Mouse (Mus musculus): ENCODE data around the gene Clasp1. TPM values are rescaled to one million over a fixed set of nuclear protein-coding genes. Genes with fewer than 3 reads are reported as not detected.

Gene Clasp1
- polyA plus RNA-seq, 1 experiment from 2014 or later, result 115 TPM

DNA sequence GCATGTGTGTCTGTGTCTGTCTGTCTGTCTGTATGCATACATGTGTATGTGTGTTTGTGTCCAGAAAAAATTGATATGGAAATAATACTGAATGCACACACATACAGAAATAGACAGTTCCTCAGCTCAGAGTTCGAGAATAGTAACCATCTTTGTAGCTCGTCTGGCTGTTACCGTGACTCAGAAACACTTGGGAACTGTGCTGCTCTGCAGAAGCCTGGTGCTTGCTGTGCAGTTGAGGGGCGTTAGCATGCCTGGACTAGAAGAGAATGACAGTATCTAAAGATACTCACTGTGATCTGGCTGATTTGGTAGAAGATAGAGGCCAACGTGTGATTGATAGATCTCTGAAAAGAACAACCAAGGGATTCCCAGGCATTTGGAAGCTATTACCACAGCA, 159.9 kb downstream of the Clasp1 start:
- no peaks in the 10 kb centered on the region for H3K9me3 ChIP-seq (replicated peaks)
- H3K4me2 ChIP-seq, result no peak overlapping the region
- no peak for ATAC-seq (ENCODE audit: insufficient number of reproducible peaks, low FRiP score)
- H3K4me1 ChIP-seq (replicated peaks), result no peaks in the 10 kb centered on the region
- no peaks in the 10 kb centered on the region for H3K27me3 ChIP-seq (replicated peaks)
- no peak overlapping the region for H3K9ac ChIP-seq
- H3K4me3 ChIP-seq, result no peak overlapping the region
- peaks cover 88% of the 10 kb centered on the region for H3K36me3 ChIP-seq
- 78% methylated on average over 5 of the region's 5 CpGs for WGBS
- H3K27ac ChIP-seq (ENCODE audit: poor library complexity, severe bottlenecking), result no peak overlapping the region

DNA sequence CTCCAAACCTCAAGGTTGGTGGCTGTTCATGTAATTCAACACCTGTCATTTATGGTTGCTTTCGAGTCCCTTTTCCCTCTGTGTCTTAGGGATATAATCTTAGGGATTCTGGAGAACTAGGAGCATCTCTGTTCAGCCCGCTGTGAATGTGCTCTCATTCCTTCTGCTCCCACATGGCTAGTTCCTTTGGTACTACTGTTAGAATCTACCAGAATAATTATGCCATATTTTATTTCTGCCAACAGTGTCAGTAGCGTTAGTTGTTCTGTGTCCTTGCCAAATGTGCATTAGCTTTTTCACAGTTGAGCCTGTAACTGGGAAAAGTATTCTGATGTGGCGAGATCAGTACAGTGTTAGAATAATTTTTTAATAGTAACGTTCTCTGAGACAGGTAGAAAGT, 162.3 kb downstream of the Clasp1 start:
- H3K9me3 ChIP-seq (replicated peaks), result no peaks in the 10 kb centered on the region
- no peaks in the 10 kb centered on the region for H3K4me1 ChIP-seq (replicated peaks)
- no peak overlapping the region for H3K9ac ChIP-seq
- H3K27me3 ChIP-seq (replicated peaks), result no peaks in the 10 kb centered on the region
- H3K27ac ChIP-seq (ENCODE audit: poor library complexity, severe bottlenecking), result no peak overlapping the region
- 92% methylated on average over 5 of the region's 5 CpGs for WGBS
- no peak overlapping the region for H3K4me2 ChIP-seq
- no peak for ATAC-seq (ENCODE audit: insufficient number of reproducible peaks, low FRiP score)
- H3K4me3 ChIP-seq, result no peak overlapping the region
- H3K36me3 ChIP-seq, result peaks cover 91% of the 10 kb centered on the region

DNA sequence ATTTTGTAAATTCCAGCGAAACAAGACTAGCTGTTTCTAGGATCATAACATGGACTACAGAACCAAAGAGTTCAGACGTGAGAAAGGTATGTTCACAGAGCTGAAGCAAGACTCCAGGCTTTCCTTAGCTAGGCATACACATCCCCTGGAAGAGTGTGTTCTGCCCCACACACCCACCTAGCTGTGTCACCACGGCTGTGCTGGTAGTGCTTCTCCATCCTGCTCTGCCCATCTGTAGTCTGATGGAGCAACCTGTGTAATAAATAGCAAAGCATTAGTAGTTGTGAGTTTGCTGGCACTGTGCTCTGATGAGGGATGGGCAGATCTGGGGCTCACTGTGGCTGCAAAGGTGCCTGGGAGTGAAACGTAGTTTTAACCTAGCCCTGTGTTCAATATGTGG, 163.2 kb downstream of the Clasp1 start:
- H3K9ac ChIP-seq, result no peak overlapping the region
- WGBS, result 91% methylated on average over 4 of the region's 4 CpGs
- no peaks in the 10 kb centered on the region for H3K9me3 ChIP-seq (replicated peaks)
- no peaks in the 10 kb centered on the region for H3K27me3 ChIP-seq (replicated peaks)
- no peaks in the 10 kb centered on the region for H3K4me1 ChIP-seq (replicated peaks)
- ATAC-seq (ENCODE audit: insufficient number of reproducible peaks, low FRiP score), result no peak
- H3K27ac ChIP-seq (ENCODE audit: poor library complexity, severe bottlenecking), result no peak overlapping the region
- H3K4me3 ChIP-seq, result no peak overlapping the region
- peaks cover 91% of the 10 kb centered on the region for H3K36me3 ChIP-seq
- no peak overlapping the region for H3K4me2 ChIP-seq

DNA sequence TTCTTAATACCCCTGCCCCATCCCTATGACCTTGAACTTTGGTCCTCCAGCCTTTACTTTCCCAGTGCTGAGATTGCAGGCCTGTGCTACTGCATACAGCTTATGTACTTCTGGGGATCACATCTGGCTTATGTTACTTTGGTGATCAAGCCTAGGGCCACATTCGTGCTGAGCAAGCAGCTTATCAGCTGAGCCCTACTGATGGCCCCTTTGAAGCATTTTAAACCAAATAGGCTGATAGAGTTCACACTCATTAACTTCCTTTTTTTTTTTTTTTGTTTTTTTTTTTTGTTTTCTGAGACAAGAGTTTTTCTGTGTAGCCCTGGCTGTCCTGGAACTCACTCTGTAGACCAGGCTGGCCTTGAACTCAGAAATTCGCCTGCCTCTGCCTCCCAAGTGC, 164.2 kb downstream of the Clasp1 start:
- no peaks in the 10 kb centered on the region for H3K27me3 ChIP-seq (replicated peaks)
- no peaks in the 10 kb centered on the region for H3K9me3 ChIP-seq (replicated peaks)
- WGBS, result 51% methylated on average over 2 of the region's 2 CpGs
- no peak overlapping the region for H3K27ac ChIP-seq (ENCODE audit: poor library complexity, severe bottlenecking)
- no peaks in the 10 kb centered on the region for H3K4me1 ChIP-seq (replicated peaks)
- no peak overlapping the region for H3K9ac ChIP-seq
- no peak overlapping the region for H3K4me2 ChIP-seq
- no peak overlapping the region for H3K4me3 ChIP-seq
- no peak for ATAC-seq (ENCODE audit: insufficient number of reproducible peaks, low FRiP score)
- H3K36me3 ChIP-seq, result peaks cover 90% of the 10 kb centered on the region

DNA sequence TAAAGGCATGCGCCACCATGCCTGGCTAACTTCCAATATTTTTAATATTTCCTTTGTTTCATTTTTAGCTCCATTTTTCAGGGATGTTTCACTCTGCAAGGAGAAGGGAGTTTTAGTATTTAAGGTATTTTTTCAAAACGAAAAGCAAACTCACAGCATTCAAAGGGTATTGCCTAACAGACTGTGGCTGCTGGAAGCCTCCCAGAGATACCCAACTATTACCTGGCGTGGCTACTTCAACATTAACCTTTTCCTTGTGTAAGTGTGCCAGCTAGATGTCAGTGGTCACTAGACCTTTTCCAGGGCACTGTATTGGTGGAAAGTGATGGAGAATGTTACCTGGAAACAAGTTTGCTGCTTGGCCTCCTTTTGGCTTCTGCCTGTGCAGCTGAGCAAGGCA, 164.6 kb downstream of the Clasp1 start:
- no peak overlapping the region for H3K9ac ChIP-seq
- no peaks in the 10 kb centered on the region for H3K4me1 ChIP-seq (replicated peaks)
- H3K27me3 ChIP-seq (replicated peaks), result no peaks in the 10 kb centered on the region
- H3K4me3 ChIP-seq, result no peak overlapping the region
- peaks cover 89% of the 10 kb centered on the region for H3K36me3 ChIP-seq
- ATAC-seq (ENCODE audit: insufficient number of reproducible peaks, low FRiP score), result no peak
- H3K9me3 ChIP-seq (replicated peaks), result no peaks in the 10 kb centered on the region
- WGBS, result 85% methylated on average over 3 of the region's 3 CpGs
- H3K4me2 ChIP-seq, result no peak overlapping the region
- H3K27ac ChIP-seq (ENCODE audit: poor library complexity, severe bottlenecking), result no peak overlapping the region

DNA sequence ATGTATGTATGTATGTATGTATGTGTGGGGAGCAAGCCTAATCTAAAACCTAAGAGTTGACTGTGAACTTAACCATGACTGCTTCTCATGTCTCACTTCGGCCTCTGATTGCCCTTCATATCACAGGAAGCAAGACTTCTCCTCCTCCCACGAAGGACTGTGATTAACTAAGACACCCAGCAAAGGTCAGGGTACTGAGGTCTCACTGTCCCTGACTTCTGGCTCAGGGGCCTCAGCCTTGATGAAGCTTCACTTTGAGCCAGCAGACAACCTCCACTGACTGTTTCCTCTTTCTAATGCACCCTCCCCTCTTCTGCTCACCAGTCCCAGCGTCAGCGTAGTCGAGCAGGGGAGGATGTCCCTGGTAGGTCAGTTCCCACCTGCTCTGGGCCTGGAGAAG, 166.1 kb downstream of the Clasp1 start:
- no peak overlapping the region for H3K27ac ChIP-seq (ENCODE audit: poor library complexity, severe bottlenecking)
- H3K4me2 ChIP-seq, result no peak overlapping the region
- WGBS, result 71% methylated on average over 5 of the region's 5 CpGs
- ATAC-seq (ENCODE audit: insufficient number of reproducible peaks, low FRiP score), result no peak
- H3K9ac ChIP-seq, result no peak overlapping the region
- H3K4me3 ChIP-seq, result no peak overlapping the region
- H3K27me3 ChIP-seq (replicated peaks), result no peaks in the 10 kb centered on the region
- H3K4me1 ChIP-seq (replicated peaks), result no peaks in the 10 kb centered on the region
- no peaks in the 10 kb centered on the region for H3K9me3 ChIP-seq (replicated peaks)
- peaks cover 84% of the 10 kb centered on the region for H3K36me3 ChIP-seq

DNA sequence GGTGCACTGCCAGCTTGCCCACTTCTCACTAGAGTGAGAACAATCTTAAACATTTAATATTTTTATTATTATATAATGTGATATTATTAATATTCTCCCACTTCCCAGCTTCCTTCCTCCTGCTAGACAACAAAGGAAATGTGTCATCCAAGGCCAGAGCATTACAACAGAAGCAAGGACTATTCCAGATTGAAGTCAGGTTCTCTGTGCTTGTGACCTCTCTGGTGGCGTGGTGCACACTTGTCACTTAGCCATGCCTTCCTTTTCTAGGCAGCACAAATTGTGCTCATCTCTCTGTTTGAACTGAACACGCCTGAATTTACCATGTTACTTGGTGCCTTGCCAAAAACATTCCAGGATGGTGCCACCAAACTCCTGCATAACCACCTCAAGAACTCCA, 170.9 kb downstream of the Clasp1 start:
- Histone ChIP-seq H3K36me3 (peaks cover 85% of the 10 kb centered on the region), H3K4me3 (no peak overlapping the region), H3K27ac (ENCODE audit: poor library complexity, severe bottlenecking) (no peak overlapping the region), H3K9me3 (replicated peaks) (no peaks in the 10 kb centered on the region), H3K4me1 (replicated peaks) (no peaks in the 10 kb centered on the region), H3K9ac (no peak overlapping the region), H3K27me3 (replicated peaks) (no peaks in the 10 kb centered on the region), H3K4me2 (no peak overlapping the region)
- 77% methylated on average over 2 of the region's 2 CpGs for WGBS
- ATAC-seq (ENCODE audit: insufficient number of reproducible peaks, low FRiP score), result no peak

DNA sequence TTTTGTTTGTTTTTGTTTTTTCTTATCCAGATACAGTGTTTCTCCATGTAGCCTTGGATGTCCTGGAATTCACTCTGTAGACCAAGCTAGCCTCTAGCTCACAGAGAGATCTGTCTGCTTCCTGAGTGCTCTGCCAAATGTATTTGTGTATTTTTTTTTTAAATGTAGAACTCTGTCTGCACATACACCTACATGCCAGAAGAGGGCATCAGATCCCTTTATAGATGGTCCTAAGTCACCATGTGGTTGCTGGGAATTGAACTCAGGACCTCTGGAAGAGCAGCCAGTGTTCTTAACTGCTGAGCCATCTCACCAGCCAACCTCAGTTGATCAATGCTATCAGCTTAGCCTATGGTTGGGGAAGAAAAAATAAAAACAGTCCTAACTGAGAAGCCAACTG, 175.7 kb downstream of the Clasp1 start:
- no peak overlapping the region for H3K9ac ChIP-seq
- no peaks in the 10 kb centered on the region for H3K4me1 ChIP-seq (replicated peaks)
- no peaks in the 10 kb centered on the region for H3K9me3 ChIP-seq (replicated peaks)
- no peak overlapping the region for H3K4me2 ChIP-seq
- H3K27ac ChIP-seq (ENCODE audit: poor library complexity, severe bottlenecking), result no peak overlapping the region
- ATAC-seq (ENCODE audit: insufficient number of reproducible peaks, low FRiP score), result no peak
- H3K27me3 ChIP-seq (replicated peaks), result no peaks in the 10 kb centered on the region
- no peak overlapping the region for H3K4me3 ChIP-seq
- peaks cover 95% of the 10 kb centered on the region for H3K36me3 ChIP-seq

DNA sequence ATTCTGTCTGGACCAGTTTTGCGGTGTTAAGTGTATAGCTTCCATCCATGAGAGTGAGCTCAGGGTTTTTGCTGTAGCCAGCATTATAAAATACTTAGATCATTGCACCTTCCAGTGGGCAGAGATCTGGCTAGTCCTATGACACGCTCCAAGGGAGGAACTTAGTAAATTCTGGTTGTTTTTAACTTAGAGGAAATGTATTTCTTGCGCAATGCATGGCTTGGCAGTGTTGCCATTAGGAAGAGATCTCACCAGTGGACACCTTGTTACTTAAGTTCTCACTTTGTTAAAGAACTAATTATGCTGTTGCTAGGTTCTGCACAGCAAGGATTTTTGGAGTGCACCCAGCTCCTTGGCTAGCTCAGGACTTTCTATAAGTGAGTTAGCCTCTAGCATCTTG, 178.8 kb downstream of the Clasp1 start:
- Histone ChIP-seq H3K36me3 (peaks cover 94% of the 10 kb centered on the region), H3K9ac (no peak overlapping the region), H3K4me1 (replicated peaks) (no peaks in the 10 kb centered on the region), H3K9me3 (replicated peaks) (no peaks in the 10 kb centered on the region), H3K27me3 (replicated peaks) (no peaks in the 10 kb centered on the region), H3K4me3 (no peak overlapping the region), H3K27ac (ENCODE audit: poor library complexity, severe bottlenecking) (no peak overlapping the region), H3K4me2 (no peak overlapping the region)
- ATAC-seq (ENCODE audit: insufficient number of reproducible peaks, low FRiP score), result no peak
- 95% methylated on average over 3 of the region's 3 CpGs for WGBS

DNA sequence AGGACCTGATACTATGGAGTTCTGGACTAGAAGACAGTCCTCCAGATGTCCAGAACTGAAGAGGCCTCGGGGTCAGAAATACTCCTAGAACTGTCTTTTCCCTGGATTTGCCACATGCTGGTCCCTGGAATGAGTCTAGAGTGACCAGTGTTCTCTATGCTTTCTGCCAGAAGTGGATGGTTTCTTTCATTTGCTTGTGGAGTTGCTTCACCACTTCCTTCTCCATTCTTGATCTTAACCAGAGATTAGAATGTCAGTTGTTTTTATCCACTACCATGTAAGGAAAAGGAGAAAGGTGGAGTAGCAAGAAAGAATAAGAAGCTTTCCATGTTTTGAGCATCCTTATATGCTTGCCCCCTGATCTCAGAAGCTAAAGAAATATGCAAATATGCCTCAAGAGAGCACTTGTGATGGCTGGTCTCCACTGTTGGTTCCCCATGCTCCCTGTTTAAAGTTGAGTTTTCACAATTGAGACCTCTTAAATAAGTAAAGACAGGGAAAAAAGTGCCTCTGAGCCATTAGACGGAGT, 191.4 kb downstream of the Clasp1 start:
- H3K27me3 ChIP-seq (replicated peaks), result no peaks in the 10 kb centered on the region
- H3K27ac ChIP-seq (ENCODE audit: poor library complexity, severe bottlenecking), result no peak overlapping the region
- no peak overlapping the region for H3K9ac ChIP-seq
- no peaks in the 10 kb centered on the region for H3K9me3 ChIP-seq (replicated peaks)
- H3K4me2 ChIP-seq, result no peak overlapping the region
- H3K4me3 ChIP-seq, result no peak overlapping the region
- no peaks in the 10 kb centered on the region for H3K4me1 ChIP-seq (replicated peaks)
- ATAC-seq (ENCODE audit: insufficient number of reproducible peaks, low FRiP score), result no peak
- H3K36me3 ChIP-seq, result peaks cover 60% of the 10 kb centered on the region
- WGBS, result 88% methylated on average over 2 of the region's 2 CpGs

DNA sequence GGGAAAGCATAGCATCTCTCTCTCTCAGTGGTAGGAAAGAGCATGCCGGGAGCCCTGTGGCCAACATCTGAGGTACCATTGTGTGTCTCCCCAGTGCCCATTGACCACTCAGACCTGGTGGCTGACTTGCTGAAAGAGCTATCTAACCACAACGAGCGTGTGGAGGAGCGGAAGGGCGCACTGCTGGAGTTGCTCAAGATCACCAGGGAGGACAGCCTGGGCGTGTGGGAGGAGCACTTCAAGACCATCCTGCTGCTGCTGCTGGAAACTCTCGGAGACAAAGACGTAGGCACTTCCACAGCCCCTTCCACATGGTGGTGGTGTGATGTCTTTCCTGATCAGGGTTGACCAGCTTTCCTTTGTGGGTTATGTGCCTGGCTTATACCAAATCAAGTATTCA, 192.3 kb downstream of the Clasp1 start:
- peaks cover 52% of the 10 kb centered on the region for H3K36me3 ChIP-seq
- 87% methylated on average over 8 of the region's 8 CpGs for WGBS
- ATAC-seq (ENCODE audit: insufficient number of reproducible peaks, low FRiP score), result no peak

DNA sequence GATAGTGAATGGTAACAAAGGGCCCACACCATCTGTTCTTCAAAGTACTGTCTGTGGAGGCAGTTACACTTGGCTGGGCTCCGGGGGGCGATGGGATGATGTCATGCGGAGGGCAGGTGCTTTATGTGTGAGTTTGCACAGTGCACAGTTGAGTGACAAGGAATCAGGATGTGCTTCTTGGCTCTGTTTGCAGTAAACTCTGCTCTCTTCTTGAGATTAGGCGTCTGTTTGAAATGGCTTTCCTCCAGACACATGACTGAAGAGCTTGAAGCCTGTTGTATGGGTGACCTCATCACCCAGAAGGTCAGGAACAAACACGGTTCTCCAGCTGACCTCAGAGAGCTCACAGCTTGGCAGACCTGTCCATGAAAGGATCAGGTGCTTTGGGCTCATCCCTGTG, 200.9 kb downstream of the Clasp1 start:
- Histone ChIP-seq H3K27me3 (replicated peaks) (no peaks in the 10 kb centered on the region), H3K36me3 (peaks cover 60% of the 10 kb centered on the region), H3K9ac (no peak overlapping the region), H3K4me2 (no peak overlapping the region), H3K4me1 (replicated peaks) (peaks cover 27% of the 10 kb centered on the region), H3K9me3 (replicated peaks) (no peaks in the 10 kb centered on the region), H3K27ac (ENCODE audit: poor library complexity, severe bottlenecking) (no peak overlapping the region), H3K4me3 (no peak overlapping the region)
- ATAC-seq (ENCODE audit: insufficient number of reproducible peaks, low FRiP score), result 0 out of 2 replicates have a peak, but pooled peaks have one; percentile 39
- WGBS, result 66% methylated on average over 5 of the region's 5 CpGs

More for the DNA sequence above, 192.3 kb downstream of the Clasp1 start:
- H3K9ac ChIP-seq, result no peak overlapping the region
- H3K4me3 ChIP-seq, result no peak overlapping the region
- no peaks in the 10 kb centered on the region for H3K4me1 ChIP-seq (replicated peaks)
- H3K27ac ChIP-seq (ENCODE audit: poor library complexity, severe bottlenecking), result no peak overlapping the region
- H3K9me3 ChIP-seq (replicated peaks), result no peaks in the 10 kb centered on the region
- no peak overlapping the region for H3K4me2 ChIP-seq
- H3K27me3 ChIP-seq (replicated peaks), result no peaks in the 10 kb centered on the region

Data from heart, embryonic 12.5 days (tissue).